Mouse (Mus musculus): ENCODE measurements around the gene Ano8.

Gene Ano8

DNA sequence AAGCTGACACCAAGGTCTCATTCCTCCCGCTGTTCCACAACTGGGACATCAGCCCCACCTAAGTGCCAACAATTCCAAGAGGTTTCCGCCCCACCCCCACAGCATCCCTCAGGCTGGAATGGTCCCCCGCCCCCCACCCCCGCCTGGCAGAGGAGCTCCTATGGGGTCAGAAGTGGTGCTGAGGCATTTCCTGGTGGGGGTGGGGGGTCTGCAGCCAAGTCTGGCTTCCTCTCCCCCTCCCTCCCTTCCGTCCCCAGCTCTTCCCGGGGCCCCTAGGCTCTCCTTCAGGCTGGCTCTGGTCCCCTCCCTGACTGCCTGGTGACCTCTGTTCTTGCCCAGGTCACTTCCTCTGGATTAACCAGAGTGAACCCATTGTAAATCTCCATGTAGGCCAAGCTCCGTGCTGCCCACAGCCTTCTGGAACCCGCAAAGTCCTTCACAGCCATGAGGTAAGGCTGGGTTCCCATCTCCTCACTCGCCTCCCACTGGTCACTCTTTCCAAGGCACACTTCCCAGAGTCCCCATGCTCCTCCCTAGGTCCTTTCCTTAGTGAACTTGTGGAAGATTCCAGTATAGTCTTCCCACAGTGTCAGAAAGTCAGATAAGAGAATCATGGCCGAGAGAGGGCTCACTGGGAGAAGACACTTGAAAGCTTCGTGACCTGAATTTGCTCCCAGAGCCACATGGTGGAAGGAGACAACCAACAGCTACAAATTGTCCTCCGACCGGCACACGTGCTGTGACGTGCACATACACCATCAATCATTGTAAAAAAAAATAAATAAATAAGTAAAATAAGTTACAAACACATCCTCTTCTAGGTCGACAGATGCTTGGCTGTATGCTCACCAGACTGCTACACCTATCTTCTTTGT lies 13.3 kb upstream of the Ano8 start:
- DNase-seq (ENCODE audit: low spot score) = no peak

DNA sequence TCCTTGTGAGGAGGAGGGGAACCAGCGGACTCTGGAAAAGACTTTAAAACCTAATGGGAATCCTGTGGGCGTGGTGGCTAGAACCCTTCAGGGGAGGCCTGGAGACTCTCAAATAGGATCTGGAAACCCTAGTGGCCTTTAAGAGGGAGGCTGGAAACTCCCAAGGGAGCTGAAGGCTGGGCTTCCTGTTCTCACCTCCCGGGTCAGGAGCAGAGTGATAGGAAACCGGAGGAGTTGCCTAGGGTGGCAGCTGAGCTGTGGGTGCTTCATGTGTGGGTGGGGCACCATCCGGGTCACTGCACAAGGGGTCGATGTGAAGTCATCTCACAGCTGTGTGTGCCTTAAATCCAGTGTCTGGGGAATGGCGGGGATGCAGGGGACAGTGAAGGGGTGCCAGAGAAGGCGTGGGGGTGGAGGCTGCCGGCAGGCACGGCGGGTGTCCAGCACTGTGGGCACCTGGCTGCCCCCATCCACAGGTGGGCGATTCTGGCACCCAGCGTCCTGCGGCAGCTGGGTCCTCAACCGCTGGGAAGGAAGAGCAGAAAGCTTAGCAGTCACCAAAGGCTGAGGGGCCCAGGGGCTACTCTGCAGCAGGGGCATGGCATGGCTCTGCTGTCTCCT lies 12.2 kb upstream of the Ano8 start:
- DNase-seq (ENCODE audit: low spot score) = peak; percentile 18

DNA sequence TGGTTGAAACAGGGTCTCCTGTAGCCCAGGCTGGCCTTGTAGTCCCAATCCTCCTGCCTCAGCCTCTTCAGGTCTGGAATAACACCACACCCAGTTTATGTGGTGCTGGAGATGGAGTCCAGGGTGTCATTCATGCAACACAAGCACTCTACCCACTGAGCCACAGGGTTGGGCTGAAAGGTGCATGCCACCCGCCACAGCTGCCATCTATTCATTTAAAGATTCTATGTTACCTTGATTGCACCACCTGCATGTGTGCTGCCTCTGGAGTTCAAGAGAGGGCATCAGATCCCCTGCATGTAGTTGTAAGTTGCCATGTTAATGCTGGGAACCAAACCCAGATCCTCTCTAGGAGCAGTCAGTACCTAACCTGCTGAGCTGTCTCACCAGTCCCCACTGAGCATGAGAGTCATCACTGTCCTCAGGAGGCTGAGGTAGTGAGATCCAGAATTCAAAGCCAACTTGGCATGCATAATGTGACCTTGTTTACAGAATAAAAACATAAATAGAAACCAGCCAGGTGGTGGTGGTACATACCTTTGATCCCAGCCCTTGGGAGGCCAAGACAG lies 11.4 kb upstream of the Ano8 start:
- DNase-seq (ENCODE audit: low spot score) = no peak

DNA sequence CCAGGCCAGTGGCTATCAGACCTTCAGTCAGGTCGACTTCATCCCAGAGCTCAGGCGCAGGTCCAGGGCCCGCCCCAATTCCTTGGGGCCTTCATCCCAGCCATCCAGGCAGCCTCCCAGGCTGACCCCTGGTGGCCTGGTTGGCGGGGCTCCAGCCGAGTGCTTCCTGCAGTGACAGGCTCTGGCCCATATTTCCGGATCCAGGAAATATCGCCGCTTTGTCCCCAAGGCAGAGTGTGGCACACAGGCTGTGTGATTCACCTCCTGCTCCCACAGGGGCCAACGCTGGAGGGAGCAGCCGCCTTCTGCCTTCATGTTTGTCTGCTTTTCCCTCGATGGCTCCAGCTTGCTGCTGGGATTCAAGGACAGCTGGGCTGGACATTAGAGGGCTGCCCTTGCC lies 10.7 kb upstream of the Ano8 start:
- DNase-seq (ENCODE audit: low spot score) = peak; percentile 86

DNA sequence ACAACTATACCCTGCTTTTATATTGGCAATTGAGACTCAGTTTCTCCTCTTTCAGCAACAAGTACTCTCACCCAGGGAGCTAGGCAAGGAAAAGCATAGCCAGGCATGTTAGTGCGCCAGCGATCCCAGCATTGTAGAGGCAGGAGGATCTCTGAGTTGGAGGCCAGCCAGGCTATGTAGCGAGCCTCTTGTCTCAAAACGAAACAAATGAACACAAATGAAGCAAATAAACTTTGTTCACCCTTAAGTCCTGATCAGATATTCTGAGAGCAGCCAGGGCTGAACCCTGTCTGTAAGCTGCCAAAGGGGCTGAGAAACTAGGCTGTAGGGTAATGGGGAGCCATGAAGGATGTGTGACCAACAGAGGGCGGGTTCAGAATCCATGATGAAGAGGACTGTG lies 10.0 kb upstream of the Ano8 start:
- DNase-seq (ENCODE audit: low spot score) = no peak

DNA sequence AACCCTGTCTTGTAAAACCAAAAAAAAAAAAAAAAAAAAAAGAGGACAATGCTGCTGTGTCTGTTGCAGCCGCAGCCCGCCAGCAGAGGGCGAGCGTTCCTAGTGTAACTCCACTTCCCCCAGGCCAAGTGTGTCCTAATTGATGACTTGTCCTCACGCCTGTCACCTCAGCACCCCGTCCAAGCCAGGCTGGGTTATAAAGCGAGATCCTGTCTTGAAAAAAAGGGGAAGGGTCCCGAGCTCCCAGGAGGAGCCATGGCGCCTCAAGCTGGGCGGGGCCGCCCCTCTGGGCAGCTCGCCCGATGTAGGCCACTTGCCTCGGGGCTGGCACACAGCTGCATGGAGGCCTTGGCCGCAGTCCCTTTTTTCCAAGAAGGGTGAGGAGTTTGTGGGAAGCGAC lies 9.3 kb upstream of the Ano8 start:
- peak; percentile 83 for DNase-seq (ENCODE audit: low spot score)

DNA sequence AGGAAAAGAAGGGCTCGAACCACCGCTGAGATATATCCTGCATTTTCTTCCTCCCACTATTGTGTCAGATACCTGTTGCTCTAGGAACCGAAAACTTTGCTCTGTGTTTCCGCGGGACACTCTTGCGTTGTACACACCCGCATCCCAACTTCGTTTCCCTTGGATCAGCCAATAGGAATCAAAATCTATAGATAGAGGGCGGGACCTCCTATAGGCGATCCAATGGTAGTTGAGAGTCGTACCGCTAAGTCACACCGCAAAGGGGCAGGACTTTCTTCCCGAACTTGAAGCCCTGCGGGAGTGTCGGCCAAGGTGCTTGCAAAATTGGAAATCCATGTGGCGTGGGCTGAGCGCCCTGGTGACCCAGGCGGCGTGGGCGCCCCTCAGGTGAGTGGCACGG lies 2.7 kb upstream of the Ano8 start:
- peak; percentile 82 for DNase-seq (ENCODE audit: low spot score)

DNA sequence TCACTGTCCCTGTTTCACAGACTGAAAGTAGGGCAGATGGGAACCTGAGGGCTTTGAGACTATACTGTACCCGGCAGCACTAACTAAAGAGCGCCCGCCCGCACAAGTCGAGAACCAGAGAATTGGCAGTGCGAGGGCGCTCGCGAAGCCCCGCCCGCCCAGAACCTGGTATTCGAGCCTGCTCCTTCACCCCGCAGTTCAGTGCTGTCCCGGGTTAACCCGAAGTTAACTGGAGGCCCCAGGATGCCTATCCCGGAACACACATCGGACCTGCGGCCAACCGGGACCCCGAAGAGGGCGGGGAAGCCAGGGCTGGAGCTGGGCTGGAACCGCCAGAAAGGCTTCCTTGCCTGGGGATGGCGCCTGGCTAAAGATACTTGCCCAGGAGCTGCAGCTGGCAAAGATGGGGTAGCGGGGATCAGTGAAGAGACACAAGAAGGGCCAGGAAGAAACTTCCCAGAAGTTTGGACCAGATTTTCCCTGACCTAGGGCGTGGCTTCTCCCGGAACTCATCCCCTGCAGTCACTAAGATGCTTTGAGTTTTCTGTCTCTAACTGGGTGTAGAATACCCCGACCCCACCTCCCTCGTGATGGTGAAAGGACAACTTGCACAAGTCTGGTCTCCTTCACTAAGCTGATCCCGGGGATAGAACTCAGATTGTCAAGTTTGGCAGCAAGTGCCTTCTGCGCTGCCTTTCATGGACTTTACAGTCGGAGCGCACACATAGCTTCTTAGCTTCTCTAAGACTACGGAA lies 2.1 kb upstream of the Ano8 start, which contains the start of gene Gtpbp3:
TSS of gene Gtpbp3 (plus strand) at position 413 of the 755 bp plus-strand sequence.
- peak; percentile 80 for DNase-seq (ENCODE audit: low spot score)

DNA sequence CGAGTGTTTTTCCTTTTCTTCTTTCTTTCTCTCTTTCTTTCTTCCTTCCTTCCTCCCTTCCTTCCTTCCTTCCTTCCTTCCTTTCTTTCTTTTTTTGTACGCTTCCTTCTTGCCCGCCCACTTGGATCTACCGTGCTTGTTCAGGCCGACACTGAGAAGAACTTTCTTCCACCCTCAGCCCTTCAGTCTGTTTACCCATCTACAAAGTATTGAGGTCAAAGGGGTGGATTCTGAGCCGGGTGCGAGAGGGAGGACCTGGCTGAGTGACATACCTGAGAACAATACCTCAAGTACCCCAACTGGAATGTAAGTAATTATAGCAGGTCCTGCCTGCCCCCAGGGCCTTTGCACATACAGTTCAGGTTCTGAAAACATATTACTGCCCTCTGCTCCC lies 370 bp upstream of the Ano8 start:
- DNase-seq (ENCODE audit: low spot score) = no peak

DNA sequence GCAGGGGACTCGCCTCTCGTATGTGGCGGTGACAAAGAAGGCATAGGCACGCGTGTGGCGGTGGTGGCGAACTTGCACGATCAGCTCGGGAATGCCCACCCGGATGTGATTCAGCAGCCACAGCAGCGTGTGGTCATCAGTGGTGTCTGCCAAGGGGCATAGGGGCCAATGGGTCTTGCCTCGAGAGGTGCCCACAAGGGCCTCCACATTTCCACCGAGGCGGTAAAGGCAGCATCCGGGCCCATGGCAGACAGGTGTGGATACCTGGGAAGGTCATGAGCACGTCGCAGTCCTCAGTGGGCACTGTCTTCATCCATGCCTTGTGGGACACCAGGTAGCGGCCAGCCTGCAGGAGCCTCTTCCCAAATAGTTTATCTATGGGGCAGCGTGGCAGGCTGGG lies 1.0 kb downstream of the Ano8 start:
- no peak for DNase-seq (ENCODE audit: low spot score)

DNA sequence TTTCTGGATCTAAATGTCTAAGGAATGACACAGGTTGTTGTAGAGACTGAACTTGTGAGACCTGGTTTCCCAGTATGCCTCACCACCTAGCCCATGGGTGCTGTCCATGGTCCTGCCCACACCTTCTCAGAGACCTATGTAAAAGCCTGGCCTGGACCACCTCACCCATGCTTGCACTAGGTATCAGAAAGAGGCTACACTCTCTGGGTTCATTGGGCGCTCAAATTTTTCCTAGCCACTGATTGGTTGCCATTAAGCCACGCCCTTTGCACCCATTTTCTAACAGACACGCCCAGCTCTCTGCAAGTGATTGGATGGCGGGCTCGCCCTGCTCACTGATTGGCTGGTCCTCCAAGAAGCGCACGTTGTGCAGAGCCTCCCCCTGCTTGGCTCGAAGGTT lies 1.8 kb downstream of the Ano8 start:
- no peak for DNase-seq (ENCODE audit: low spot score)

DNA sequence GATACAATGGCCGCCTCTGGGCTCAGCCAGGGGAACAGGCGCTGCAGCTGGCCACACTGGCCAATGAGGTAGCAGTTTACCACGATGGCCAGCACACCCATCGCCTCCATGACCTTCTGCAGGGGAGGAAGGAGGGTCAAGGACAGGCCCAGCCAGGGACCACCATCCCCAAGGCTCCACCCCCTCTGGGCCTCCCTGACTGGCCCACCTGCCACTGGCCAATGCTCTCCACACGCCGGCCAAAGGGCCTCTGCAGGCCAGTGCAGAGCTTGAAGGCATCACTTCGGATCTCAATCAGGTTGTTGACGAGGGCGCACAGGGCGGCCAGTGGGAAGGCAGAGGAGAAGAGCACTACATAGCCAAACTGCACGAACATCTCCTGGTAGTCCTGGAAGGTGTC lies 6.8 kb downstream of the Ano8 start:
- DNase-seq (ENCODE audit: low spot score) = no peak

DNA sequence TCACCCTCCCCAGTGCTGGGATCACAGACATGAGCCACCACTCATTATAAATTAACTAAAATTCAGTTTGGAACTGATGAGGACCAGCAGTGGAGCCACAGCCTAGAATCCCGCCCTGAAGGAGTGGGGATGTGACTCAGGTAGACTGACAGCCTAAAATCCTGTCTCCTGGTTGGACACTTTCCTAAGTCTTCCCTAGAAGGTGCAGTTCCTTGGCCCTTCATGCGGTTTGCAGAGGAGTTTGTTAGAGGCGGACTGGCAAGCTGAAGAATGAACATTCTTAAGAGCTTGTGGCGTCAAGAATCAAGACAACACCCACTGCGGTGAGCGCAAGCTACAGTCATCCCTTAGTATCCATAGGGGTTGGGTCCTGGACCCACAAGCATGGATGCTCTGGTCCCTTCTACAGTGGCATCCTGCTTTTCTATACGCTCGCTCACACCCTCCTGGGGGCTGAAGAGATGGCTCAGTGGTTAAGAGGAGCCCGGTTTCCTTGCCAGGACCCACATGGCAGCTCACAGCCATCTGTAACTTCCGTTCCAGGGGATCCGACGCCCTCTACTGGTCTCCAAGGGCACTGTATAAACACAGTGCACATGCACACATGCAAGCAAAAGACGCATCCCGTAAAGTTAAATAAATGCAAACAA lies 8.4 kb downstream of the Ano8 start:
- no peak for DNase-seq (ENCODE audit: low spot score)

DNA sequence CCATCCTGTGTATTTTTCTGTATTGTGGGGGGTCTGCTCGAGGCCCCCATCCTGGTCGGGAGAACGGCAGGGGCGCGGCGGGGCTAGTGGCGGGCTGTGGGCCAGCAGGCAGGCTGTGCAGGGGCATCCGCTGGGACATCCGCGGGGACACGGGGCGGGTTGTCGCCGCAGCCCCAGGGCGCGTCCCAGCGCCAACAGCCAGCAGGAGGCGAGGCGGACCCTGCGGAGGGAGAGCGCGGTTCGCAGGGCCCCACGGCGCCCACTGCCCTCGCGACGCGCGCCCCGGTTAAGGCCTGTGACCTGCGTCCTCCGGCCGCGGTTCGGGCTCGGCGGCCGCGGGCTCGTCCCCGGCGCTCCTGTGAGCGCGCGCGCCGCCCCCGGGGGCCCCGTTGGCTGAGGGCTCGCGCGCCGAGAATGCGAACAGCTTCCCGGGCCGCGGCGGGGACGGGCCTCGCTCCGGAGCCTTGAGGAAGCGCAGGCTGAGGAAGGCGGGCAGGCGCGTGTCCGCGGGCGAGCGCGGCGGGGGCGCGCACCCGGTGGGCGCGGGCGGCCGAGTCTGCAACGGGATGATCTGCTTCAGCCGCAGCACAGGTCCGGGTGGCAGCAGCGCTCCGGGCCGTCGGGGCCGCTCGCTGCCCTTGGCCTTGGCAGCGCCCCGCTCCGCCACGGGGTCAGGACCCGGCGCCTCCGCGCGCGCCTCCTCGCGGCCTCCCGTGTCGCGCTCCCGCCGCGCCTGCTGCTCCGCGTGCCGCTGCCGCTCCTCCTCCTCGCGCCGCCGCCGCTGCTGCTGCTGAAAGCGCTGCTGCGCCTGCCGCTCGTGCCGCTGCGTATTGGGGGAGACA lies 9.4 kb downstream of the Ano8 start:
- peak; percentile 86 for DNase-seq (ENCODE audit: low spot score)

DNA sequence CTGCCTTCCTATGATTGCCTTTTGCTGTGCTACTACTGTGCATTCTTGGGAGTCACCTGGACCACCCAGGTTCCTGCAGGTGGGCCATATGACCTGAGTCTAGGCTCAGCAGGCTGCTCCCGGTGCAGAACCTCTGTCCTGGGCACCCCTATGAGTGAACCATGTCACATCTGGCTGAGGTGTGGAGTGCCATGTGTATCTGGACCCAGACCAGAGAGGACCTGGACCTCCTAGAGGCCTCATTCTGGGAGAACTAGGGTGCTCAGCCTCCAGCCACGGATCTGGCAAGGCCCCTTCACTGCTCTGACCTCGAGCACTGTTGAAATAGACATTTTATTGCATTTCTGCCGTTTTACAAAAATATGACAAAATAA lies 10.1 kb downstream of the Ano8 start:
- no peak for DNase-seq (ENCODE audit: low spot score)

DNA sequence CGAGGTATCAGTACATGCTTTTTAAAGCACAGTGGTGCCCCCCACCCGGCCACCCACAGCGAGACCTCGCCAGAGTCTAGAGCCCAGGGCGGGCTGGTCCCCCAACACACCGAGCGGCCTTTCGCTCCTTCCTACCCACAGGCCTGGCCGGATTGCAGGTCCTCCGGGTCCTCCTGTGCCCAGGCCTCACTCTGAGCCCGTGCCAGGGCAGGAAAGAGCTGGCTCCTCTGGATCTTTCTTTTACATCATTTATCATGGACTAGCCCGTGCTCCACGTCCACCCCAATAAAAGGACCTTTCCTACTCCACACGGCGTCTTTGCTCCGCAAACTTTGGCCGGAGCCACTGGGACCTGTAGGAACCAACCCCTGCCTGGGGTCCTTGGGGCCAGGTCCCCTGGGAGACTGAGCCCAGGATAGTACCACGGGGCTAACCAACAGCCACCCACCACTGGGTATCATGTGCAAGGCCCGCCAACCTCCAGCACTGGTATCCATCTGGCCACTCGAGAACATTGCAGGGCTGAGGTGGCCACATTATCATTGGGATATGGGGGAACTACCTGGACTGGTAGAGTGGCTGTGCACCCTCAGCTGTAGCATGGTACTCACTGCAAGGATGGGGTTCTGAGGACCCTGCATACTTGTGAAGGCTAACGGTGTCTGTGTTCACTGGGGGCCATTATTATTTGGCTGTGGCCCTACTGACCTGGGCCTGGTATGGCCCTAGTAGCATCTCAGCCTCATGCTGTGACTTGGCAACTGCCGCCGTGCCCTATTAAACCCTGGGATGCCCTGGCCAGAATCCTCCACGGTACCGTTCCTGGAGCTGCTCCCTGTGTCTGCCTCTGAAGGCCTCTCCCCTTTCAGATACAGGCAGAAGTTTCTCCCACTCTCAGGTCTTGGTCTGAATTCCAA lies 10.7 kb downstream of the Ano8 start:
- no peak for DNase-seq (ENCODE audit: low spot score)

DNA sequence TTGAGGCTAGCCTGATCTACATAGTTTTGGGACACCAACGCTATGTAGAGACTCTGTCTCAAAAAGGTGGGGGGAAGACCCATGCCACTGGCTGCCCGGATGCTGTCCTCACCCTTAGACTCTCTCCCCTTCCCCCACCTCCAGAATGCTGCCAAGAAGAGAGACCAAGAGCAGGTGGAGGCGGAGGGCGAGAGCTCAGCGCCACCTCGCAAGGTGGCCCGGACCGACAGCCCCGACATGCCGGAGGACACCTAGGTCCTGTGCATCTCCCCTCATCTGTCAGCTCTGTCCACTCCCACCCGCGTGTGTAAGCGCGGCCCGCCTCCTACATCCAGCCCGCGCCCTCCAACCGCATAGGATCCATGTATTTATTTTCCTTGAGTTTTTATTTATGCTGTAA lies 11.4 kb downstream of the Ano8 start:
- no peak for DNase-seq (ENCODE audit: low spot score)

DNA sequence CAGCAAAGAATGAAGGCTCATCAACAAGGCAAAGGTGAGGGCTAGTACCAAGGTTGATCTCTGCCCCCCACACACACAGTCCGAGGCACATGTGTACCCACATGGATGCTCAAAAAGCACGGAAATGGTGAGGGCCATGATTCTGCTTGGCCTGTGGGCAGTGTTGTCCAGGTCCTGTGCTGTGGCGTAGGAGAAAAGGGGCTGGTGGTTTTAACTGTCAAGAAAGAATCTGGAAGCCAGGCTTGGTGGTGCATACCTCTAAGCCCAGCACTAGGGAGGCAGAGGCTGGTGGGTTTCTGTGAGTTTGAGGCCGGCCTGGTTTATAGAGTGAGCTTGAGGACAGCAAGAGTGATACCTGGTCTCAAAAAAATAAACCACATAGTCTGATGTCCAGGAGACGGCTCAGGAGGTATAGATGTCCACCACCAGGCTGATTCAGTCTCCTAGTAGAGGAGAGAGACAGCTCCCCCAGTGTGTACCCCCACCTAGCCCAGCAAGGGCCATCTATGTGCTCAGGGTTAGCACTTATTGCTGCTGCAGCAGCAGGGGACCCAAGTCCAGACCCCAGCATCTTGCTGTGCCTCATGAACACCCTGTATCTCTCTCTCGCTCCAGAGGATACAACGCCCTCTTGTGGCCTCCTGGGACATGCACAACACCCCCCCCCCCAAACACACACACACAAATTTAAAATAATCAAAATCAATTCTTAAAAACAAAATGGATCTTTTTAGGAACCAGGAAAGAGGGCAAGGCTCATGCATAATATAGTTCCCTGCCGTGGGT lies 13.0 kb downstream of the Ano8 start:
- DNase-seq (ENCODE audit: low spot score) = no peak

DNA sequence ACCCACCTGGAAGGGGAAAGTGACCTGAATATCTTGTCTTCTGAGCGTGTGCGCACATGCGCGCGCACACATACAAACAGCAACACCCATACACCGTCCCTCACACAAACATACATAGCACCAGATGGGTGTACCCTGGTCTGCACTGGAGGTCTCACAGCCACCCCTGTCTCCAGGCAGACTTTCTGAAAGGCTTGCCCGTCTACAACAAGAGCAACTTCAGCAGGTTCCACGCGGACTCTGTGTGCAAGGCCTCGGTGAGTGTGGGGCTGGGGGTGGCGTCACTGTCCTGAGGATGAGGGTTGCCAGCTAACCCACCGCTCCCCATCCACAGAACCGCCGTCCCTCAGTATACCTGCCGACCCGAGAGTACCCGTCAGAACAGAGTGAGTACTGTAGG lies 13.9 kb downstream of the Ano8 start:
- DNase-seq (ENCODE audit: low spot score) = no peak

Measured in ovary, postnatal 36 days (tissue).